Mouse (Mus musculus) limb, embryonic 11.5 days (tissue): ENCODE data around the gene Csnk2a2. TPM values are rescaled to one million over a fixed set of nuclear protein-coding genes. Genes with fewer than 3 reads are reported as not detected.

Experiments used
- ATAC-seq: fragments of 200-750 bp; cut with Nextera tagmentation; 2 replicates; pipeline ENCODE4 v1.8.0; 2017; ENCODE audit warnings: low read depth; ENCODE audit not compliant: insufficient number of reproducible peaks, low FRiP score, low TSS enrichment
- DNase-seq: peaks from one replicate; pipeline ENCODE4 v3.0.0-alpha.2; 2015; ENCODE audit warnings: low spot score
- H3K27ac ChIP-seq: fragments of 300-500 bp; sonication (generic); replicated peaks from 2 replicates; pipeline ENCODE4 v1.5.1; 2014; ENCODE audit warnings: low read depth, mild to moderate bottlenecking, low read length
- H3K27me3 ChIP-seq: fragments of 300-500 bp; sonication (generic); 2 replicates; pipeline ENCODE4 v1.6.1; 2014; ENCODE audit warnings: mild to moderate bottlenecking, low read length, mixed read lengths; ENCODE audit not compliant: control insufficient read depth, insufficient read depth
- H3K36me3 ChIP-seq: fragments of 300-500 bp; sonication (generic); 2 replicates; pipeline ENCODE4 v1.6.1; 2014; ENCODE audit warnings: mild to moderate bottlenecking, low read length, moderate library complexity, mixed read lengths; ENCODE audit not compliant: control insufficient read depth, insufficient read depth
- H3K4me1 ChIP-seq: fragments of 300-500 bp; sonication (generic); 2 replicates; pipeline ENCODE4 v1.6.1; 2014; ENCODE audit warnings: low read length, mixed read lengths; ENCODE audit not compliant: control insufficient read depth, insufficient read depth
- H3K4me2 ChIP-seq: fragments of 300-500 bp; sonication (generic); 2 replicates; pipeline ENCODE4 v1.6.1; 2014; ENCODE audit warnings: low read depth, mild to moderate bottlenecking, moderate library complexity; ENCODE audit not compliant: severe bottlenecking
- H3K4me3 ChIP-seq: fragments of 300-500 bp; sonication (generic); 2 replicates; pipeline ENCODE4 v1.5.1; 2014; ENCODE audit warnings: low read depth, low read length
- H3K9ac ChIP-seq: fragments of 300-500 bp; sonication (generic); 2 replicates; pipeline ENCODE4 v1.6.1; 2014; ENCODE audit warnings: mild to moderate bottlenecking, low read length
- H3K9me3 ChIP-seq: fragments of 300-500 bp; sonication (generic); 2 replicates; pipeline ENCODE4 v1.6.1; 2016; ENCODE audit warnings: low read length; ENCODE audit not compliant: control insufficient read depth
- WGBS: fragments of 180-500 bp; shearing (Covaris S2); extraction: QIAGEN DNeasy Blood & Tissue Kit; methylation state at CpG from one replicate; pipeline ENCODE4 v1.1.7; 2014; 5-methylcytosine and 5-hydroxymethylcytosine counted together
- polyA plus RNA-seq: library from polyadenylated mRNA; unstranded; fragments of >200 nt; fragmentation: Nextera tagmentation; extraction: Ambion mirVana; gene quantifications from 2 replicates; pipeline ENCODE4 v1.2.1, GENCODE M21; 2014

Csnk2a2 gene
- polyA plus RNA-seq, 1 experiment from 2014 or later, result 17.5 TPM

DNA sequence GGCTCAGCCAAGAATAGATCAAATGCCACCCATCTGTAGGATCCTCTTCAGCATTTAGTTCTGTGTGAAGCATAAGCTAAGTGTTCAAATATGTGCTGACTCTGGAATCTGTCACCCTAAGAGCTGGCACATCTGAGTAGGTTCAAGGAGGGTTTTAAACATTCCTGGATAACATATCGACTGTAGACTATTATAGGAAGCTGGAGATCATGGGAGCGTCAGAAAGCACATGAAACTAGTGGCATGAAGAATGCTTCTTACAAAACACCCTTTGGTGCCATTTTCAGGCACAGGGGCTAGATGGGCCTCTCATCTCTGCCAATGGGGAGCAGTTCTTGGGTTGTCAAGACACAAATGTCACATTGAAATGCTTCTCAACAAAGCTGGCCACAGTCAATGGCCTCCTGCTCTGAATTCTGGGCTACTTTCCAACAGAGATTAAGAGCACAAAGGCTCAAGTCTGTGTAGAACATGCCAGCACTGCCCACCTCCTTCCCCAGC, 63.0 kb downstream of the Csnk2a2 start:
- Histone ChIP-seq H3K27me3 (no peaks in the 10 kb centered on the region), H3K9me3 (no peaks in the 10 kb centered on the region), H3K9ac (no peak overlapping the region), H3K4me3 (no peak overlapping the region), H3K4me1 (peaks cover 6% of the 10 kb centered on the region; the same call in 1 of the 2 replicates), H3K36me3 (peaks cover 3% of the 10 kb centered on the region; the same call in 1 of the 2 replicates), H3K4me2 (no peak overlapping the region), H3K27ac (no peak overlapping the region)
- WGBS, result 85% methylated on average over 2 of the region's 2 CpGs
- DNase-seq (no peak), ATAC-seq (no peak)

DNA sequence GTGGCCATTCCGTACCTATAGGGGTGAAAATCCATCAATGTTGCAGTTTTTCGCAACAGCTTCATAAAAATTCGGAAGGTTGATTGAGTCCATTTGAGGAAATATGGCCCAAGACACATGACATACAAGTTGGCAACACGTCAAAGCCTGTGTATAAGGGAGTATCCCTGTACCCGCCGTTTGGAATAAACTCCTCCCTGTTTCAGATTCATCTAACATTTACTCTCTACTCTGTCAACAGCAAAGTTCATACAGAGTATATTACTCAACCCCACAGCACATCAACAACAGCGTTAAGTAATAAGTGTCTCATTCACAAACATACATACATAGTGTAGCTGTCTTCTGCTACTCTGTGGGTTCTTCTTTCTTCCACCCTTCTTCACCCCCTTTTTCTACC, 65.2 kb downstream of the Csnk2a2 start:
- DNase-seq (no peak), ATAC-seq (no peak)
- no peak overlapping the region for H3K4me2 ChIP-seq
- 91% methylated on average over 7 of the region's 7 CpGs for WGBS
- H3K9ac ChIP-seq, result no peak overlapping the region
- H3K9me3 ChIP-seq, result no peaks in the 10 kb centered on the region
- H3K36me3 ChIP-seq, result peaks cover 7% of the 10 kb centered on the region
- H3K27ac ChIP-seq, result no peak overlapping the region
- no peak overlapping the region for H3K4me3 ChIP-seq
- H3K4me1 ChIP-seq, result 0 out of 2 replicates have a peak, but pooled peaks cover 3% of the 10 kb centered on the region
- no peaks in the 10 kb centered on the region for H3K27me3 ChIP-seq

DNA sequence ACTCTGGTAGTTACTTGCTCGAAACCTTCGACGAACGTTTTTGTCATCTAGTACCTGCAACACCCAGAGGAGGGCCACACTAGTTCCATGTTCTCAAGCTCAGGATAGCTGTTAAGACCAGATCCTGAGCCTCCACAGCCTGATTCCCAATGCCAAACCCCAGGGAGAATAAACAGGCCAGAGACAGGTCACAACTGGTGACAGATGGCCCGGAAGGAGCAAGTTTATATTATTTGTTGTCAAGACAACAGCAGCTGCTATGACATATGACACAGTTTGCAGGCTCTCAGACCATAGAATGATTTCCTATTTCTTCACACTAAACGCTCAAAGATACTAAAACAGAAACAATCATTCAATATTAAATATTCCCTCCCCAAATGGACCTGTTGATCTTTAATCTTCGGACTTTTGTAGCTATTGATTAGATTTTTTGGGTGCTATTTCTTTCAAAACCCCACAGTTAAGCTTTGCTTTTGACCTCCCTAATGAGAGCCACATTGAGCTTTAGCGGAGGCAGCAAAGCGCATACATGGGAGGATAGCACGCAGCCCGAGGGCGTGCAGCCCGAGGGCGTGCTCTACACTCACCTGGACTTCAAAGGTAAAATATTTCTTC, 67.5 kb downstream of the Csnk2a2 start:
- ATAC-seq (no peak), DNase-seq (no peak)
- 89% methylated on average over 14 of the region's 14 CpGs for WGBS
- Histone ChIP-seq H3K27me3 (no peaks in the 10 kb centered on the region), H3K4me3 (no peak overlapping the region), H3K4me2 (no peak overlapping the region), H3K27ac (no peak overlapping the region), H3K36me3 (peaks cover 7% of the 10 kb centered on the region), H3K4me1 (no peaks in the 10 kb centered on the region), H3K9ac (no peak overlapping the region), H3K9me3 (no peaks in the 10 kb centered on the region)

DNA sequence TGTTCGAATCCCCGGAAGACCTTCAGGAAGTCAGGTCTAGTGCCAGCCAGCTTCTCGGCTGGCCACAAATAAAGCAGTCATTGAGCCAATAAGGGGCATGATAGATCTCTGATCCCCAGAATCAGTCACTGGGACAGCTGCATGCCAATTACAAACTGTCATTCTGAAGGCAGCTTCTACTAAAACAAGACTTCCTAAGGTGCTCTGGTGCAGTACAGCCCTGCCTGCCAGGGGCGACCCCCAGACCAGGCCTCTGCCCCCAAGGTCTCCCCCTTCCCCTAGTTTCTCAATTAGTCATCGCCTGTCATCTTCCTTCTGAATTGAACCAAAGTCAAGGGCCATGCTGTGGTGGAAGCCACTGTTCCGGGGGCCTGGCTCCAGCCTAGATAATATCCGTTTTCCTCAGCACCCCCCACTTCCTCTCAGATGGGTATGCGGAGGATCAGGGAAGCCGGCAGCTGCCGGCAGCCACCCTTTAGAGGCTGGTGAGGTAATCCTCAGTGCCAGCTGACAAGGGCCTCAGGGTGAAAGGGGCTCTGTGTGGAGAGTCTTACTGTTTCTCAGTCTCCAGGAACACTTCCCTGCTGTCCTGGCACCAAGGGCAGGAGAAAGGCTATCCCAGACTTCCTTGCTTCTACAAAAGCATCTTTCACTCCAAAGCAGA, 78.4 kb downstream of the Csnk2a2 start:
- DNase-seq (no peak), ATAC-seq (no peak)
- no peak overlapping the region for H3K27ac ChIP-seq

DNA sequence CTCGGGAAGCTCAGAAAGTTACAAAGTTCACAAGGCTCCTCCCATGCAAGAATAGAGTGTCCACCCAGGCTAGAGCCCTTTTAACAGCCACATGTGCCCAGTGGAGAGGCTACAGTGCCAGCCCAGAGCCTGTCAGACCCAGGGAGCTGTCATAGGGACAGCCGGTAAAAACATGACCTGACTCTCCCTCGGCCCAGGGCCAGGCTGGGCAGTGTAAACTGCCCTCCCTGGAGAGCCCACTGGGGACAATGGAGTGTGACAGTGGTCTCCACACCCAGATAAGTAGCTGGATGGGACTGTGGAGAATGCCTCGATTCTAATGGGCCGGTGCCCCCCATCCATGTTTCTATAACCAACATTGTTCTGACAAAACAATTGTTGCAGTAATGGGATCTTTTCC, 80.3 kb downstream of the Csnk2a2 start:
- H3K4me3 ChIP-seq, result no peak overlapping the region
- no peak overlapping the region for H3K4me2 ChIP-seq
- ATAC-seq (no peak), DNase-seq (no peak)
- no peaks in the 10 kb centered on the region for H3K9me3 ChIP-seq
- no peaks in the 10 kb centered on the region for H3K27me3 ChIP-seq
- H3K4me1 ChIP-seq, result no peaks in the 10 kb centered on the region
- no peak overlapping the region for H3K9ac ChIP-seq
- WGBS, result 86% methylated on average over 5 of the region's 5 CpGs
- no peak overlapping the region for H3K27ac ChIP-seq
- no peaks in the 10 kb centered on the region for H3K36me3 ChIP-seq

More for the DNA sequence above, 78.4 kb downstream of the Csnk2a2 start:
- H3K4me2 ChIP-seq, result no peak overlapping the region
- H3K9ac ChIP-seq, result no peak overlapping the region
- no peaks in the 10 kb centered on the region for H3K9me3 ChIP-seq
- no peaks in the 10 kb centered on the region for H3K27me3 ChIP-seq
- no peaks in the 10 kb centered on the region for H3K36me3 ChIP-seq
- H3K4me1 ChIP-seq, result no peaks in the 10 kb centered on the region
- WGBS, result 52% methylated on average over 10 of the region's 10 CpGs
- no peak overlapping the region for H3K4me3 ChIP-seq

DNA sequence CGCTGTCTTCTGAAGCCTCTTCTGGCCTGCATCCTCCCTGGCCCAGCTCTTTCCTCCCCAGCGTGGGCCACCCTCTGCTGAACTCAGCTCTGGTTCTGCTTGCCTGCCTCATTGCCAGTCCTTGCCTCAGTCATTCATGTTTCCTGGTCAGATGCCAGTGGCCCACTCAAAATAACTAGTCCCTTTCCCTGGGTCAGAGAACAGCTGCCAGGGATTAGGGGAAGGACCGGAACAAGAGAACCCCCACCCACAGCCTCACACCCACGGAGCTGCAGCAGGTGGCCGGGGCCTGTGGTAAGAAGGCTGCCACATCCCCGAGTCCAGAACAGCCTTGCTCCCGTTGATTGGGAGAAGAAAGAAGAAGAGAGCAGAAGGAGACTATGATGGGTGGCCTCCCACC, 88.7 kb downstream of the Csnk2a2 start:
- Histone ChIP-seq H3K9ac (no peak overlapping the region), H3K4me1 (0 out of 2 replicates have a peak, but pooled peaks cover 10% of the 10 kb centered on the region), H3K4me3 (no peak overlapping the region), H3K4me2 (no peak overlapping the region), H3K27ac (no peak overlapping the region), H3K27me3 (no peaks in the 10 kb centered on the region), H3K9me3 (no peaks in the 10 kb centered on the region), H3K36me3 (no peaks in the 10 kb centered on the region)
- WGBS, result 66% methylated on average over 7 of the region's 7 CpGs
- DNase-seq (no peak), ATAC-seq (no peak)

DNA sequence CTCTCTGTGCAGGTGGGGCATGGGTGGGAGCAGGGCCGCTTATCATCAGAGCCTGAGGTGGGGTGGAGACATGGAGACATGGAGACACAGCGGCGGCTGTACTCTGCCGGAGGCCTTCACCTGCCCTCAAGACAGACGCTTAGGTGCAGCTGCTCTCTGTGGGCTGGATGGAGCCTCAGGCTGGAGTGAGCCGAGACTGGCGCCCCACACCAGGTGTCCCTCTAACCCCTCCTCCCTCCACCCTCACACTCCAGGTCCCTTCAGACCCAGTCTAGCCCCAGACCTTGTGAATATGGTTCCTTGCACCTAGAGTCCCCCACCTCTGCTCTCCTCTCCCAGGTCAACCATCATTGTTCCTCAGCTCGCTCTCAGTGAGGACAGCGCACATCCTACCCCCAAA, 90.7 kb downstream of the Csnk2a2 start:
- Histone ChIP-seq H3K9me3 (no peaks in the 10 kb centered on the region), H3K4me3 (no peak overlapping the region), H3K9ac (no peak overlapping the region), H3K27me3 (no peaks in the 10 kb centered on the region), H3K27ac (no peak overlapping the region), H3K36me3 (no peaks in the 10 kb centered on the region), H3K4me1 (peaks cover 18% of the 10 kb centered on the region), H3K4me2 (no peak overlapping the region)
- WGBS, result 82% methylated on average over 9 of the region's 9 CpGs
- DNase-seq (no peak), ATAC-seq (no peak)

DNA sequence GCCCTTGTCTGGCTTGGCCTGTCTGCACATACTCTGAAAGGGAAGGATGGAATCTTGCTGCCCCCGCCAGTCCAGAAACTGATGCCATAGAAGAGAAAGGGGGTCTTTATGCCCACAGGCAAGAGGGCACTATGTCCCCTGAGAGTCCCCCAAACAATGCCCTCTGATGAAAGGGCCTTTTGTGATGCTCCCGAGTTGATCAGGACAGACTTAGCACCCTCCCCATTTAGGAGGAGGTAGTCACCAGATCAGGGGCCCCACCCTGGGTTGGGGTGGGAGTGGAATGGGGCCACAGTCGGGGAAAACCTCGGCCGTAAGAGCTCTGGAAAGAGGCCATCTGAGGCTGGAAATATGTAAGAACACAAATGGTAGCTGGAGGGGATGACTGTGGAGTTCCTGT, 92.6 kb downstream of the Csnk2a2 start:
- H3K4me2 ChIP-seq, result no peak overlapping the region
- no peaks in the 10 kb centered on the region for H3K27me3 ChIP-seq
- 77% methylated on average over 5 of the region's 5 CpGs for WGBS
- no peaks in the 10 kb centered on the region for H3K36me3 ChIP-seq
- ATAC-seq (no peak), DNase-seq (no peak)
- H3K9me3 ChIP-seq, result no peaks in the 10 kb centered on the region
- peaks cover 18% of the 10 kb centered on the region for H3K4me1 ChIP-seq
- H3K27ac ChIP-seq, result 0 out of 2 replicates have a peak overlapping the region, but pooled peaks have one; percentile 33
- H3K9ac ChIP-seq, result no peak overlapping the region
- no peak overlapping the region for H3K4me3 ChIP-seq
